Mouse (Mus musculus) large intestine, adult 2 months (tissue): ENCODE data around the gene Rsf1. TPM values are rescaled to one million over a fixed set of nuclear protein-coding genes. Genes with fewer than 3 reads are reported as not detected.

Source experiments
- DNase-seq: peaks from one replicate; pipeline ENCODE4 v3.0.0-alpha.2; 2012; ENCODE audit warnings: low read depth, low spot score
- WGBS: fragments of 180-500 bp; shearing (Covaris S2); methylation state at CpG from one replicate; pipeline ENCODE4 v1.1.7; 2018; 5-methylcytosine and 5-hydroxymethylcytosine counted together
- polyA plus RNA-seq: library from polyadenylated mRNA; depleted of rRNA; stranded (reverse); fragments of >200 nt; gene quantifications from 2 replicates; pipeline ENCODE4 v1.2.3, GENCODE M21; 2012

Rsf1 gene
- polyA plus RNA-seq, 1 experiment: 1.5 TPM

GRCm38 (mm10) chr7:97720109-97720508 lies 140.4 kb downstream of the Rsf1 start:
- no peak for DNase-seq
- 87% methylated on average over 5 of the region's 5 CpGs for WGBS

DNA sequence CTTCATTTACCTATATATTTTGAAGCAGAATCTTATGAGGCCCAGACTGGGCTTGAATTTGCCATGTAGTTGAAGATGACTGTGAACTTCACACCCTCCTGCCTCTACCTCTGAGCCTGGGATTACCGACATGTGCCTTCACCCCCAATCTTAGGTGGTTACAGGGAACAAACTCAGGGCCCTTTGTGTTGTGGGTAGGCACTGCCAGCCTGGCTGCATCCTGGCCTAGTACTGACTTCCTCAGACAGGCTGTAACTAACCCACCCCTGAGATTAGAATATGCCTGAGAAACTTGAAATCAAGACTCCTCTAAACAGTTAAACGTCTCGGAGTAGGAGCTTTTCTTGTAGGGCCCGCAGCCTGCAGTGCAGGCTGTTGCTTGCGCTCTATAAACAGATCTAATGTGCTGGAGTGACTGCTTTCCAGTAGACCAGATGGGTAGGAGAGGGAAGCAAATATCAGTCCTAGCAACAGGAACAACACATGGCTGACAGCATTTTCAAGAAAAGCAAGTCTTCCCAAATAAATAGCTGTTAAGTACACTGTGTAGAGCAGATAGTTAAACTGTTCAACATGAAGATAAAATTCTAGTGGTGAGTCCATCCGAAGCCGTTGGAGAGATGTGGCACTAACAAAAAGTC lies 142.7 kb downstream of the Rsf1 start:
- 73% methylated on average over 7 of the region's 7 CpGs for WGBS
- no peak for DNase-seq

DNA sequence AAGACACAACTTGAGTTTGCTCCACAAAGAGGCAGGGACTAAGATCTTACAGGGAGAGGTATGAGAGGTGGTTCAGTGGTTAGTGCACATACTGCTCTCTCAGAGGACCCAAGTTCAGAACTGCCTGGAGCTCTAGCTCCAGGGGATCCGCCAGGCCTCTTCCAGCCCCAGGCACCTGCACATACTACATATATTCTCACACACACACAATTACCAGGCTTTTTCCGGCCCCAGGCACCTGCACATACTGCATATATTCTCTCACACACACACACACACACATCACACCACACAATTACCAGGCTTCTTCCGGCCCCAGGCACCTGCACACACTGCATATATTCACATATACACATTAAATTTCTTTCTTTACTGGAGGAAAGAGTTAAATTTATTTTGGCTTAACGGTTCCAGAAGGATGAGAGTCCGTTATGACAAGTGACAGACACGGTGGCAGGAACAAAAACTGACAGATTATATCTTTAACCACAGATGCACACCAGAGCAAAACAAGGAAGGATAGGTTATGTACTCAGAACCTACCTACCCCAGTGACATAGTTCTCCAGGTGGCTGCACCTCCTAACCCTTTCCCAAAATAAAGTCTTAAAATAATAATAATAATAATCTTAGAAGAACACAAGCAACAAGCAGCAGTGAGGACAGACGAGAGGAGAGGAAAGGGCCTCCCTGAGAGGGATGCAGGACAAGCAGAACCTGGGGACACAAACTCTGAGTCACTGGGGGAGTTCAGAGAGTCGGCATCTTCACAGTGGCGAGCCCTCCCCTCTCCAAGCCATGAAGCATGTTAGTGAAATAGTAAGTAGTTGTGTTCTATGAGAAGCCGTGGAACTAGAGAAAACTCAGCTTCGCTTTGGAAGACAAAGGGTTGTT lies 144.2 kb downstream of the Rsf1 start:
- DNase-seq: no peak
- 85% methylated on average over 11 of the region's 11 CpGs for WGBS

GRCm38 (mm10) chr7:97725401-97725800 lies 145.7 kb downstream of the Rsf1 start:
- DNase-seq: no peak
- 96% methylated on average over 6 of the region's 6 CpGs for WGBS

- WGBS: 88% methylated on average over 7 of the region's 7 CpGs
- no peak for DNase-seq
Measured at GRCm38 (mm10) chr7:97726080-97726479, 146.4 kb downstream of the Rsf1 start.

DNA sequence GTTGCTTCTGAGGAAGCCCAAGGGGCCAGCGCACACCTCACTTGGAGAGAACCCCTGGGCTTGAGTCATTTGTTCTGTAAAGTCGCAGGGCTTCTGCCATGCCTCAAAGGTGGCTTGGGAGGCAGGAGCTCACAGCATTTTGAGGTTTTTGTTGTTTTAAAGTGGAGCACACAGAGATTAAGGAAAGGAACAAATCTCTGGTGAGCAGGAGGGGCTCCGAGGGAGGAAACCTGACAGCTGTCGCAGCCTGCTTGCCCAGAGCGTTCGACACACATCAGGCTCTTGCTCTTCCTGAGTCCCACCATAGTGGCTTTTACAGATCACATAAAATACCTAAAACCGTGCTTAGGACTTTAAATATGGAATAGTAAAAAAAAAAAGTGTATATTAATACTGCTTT lies 147.1 kb downstream of the Rsf1 start:
- DNase-seq: no peak
- 82% methylated on average over 7 of the region's 7 CpGs for WGBS

DNA sequence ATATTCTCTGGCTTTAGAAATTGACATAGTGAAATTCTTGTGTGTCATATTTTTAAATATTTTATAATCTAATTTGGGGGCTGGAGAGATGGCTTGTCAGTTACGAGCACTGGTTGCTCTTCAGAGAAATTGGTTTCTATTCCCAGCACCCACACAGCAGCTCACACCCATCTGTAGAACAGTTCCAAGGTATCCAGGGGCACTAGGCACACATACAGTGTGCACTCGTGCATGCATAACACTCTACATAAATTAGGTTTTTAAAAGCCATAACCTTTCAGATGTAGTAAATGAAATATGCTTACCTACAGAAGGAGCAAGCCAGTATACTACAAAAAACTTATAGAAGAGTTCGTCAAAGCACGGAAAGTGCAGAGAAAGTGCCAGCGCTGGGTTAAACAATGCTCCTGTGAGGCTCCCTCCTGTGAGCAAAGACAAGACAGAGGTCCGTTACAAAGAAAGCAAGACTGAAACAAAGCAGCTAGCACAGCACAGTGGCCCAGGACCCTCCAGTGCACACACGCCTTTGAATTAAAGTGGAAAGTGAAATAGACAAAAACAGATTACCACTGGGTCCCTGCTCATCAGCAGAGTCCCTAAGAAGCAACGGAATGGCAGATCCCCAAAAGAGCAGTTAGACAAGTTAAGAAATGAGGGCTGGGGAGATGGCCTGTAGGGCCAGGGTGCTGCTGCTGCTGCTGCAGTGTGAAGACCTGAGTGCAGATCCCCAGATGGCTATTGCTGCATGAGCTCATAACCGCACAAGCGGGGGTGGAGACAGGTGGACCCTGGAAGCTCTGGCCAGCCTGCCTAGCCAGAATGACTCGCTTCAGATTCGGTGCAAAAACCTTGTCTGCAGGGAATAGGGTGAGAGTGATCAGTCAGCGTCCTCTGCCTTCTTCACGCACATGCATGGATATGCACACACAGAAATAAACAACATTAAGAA lies 149.3 kb downstream of the Rsf1 start:
- DNase-seq: no peak
- WGBS: 86% methylated on average over 14 of the region's 14 CpGs

GRCm38 (mm10) chr7:97730427-97730826 lies 150.7 kb downstream of the Rsf1 start:
- DNase-seq: no peak
- WGBS: 78% methylated on average over 3 of the region's 3 CpGs

DNA sequence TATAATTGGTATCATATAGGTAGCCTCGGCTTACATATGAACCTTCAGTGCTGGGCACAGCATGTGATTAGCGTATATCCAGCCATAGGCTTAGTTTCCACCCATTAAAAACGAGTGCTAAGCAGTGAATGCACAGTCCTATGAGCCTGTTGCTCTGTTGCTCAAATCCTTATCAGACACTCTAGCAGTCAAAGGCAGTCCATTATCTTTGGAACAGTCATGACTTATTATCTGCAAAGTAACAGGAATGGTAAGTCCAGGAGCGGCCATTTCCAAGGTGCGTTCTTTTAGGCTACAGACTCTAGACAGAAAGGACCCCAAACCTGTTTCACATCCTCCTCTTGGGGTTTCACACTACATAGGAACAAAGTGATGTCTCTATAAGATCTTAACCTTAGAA lies 153.9 kb downstream of the Rsf1 start:
- 88% methylated on average over 5 of the region's 5 CpGs for WGBS
- DNase-seq: no peak

DNA sequence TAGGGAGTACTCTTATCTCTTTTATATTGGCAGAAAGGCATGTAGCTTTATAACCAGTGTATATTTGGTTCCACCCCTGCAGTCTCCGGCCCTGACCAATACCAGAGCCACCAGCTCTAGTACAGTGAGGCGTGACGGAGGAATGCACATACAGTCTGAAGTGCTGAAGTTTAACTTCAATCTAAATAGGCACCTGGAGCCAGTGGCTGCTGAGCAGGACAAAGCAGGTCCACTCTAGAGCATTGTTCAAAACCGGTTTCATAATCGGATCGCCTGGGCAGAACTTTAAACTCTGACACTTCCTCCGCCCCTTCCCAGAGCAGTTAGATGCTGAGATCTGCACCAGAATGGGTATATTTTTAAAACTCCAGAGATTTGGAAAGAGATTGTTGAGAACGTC lies 155.3 kb downstream of the Rsf1 start:
- DNase-seq: peak; percentile 72
- 29% methylated on average over 8 of the region's 8 CpGs for WGBS

GRCm38 (mm10) chr7:97735886-97736420 lies 156.3 kb downstream of the Rsf1 start:
- DNase-seq: peak; percentile 27
- WGBS: 37% methylated on average over 4 of the region's 4 CpGs

DNA sequence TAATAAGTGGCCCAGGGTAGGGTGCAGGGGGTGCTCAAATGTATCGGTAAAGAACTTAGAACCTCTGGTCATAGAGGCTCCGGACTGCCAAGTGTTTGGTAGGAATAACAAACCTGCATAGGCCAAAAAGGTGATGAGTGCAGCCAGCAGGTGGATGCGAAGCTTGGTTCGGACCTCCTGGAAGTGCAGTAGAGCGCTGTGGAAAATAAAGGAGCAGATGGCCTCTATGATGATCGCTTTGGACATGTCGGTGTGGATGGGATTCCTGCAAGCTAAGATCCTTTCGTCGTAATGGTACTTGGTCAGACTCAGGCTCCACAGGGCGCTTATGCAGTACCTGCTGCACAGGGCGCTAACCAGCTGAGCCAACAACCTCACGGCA lies 157.6 kb downstream of the Rsf1 start:
- no peak for DNase-seq
- 4% methylated on average over 12 of the region's 12 CpGs for WGBS

GRCm38 (mm10) chr7:97737638-97738456 lies 158.2 kb downstream of the Rsf1 start, which contains the start of gene Aqp11:
Gene Aqp11 (minus strand): TSS chr7:97738289.
- peak; percentile 76 for DNase-seq
- WGBS: under 1% methylated on average over 58 of the region's 64 CpGs

GRCm38 (mm10) chr7:97740948-97741347 lies 161.3 kb downstream of the Rsf1 start:
- 46% methylated on average over 10 of the region's 10 CpGs for WGBS
- no peak for DNase-seq

DNA sequence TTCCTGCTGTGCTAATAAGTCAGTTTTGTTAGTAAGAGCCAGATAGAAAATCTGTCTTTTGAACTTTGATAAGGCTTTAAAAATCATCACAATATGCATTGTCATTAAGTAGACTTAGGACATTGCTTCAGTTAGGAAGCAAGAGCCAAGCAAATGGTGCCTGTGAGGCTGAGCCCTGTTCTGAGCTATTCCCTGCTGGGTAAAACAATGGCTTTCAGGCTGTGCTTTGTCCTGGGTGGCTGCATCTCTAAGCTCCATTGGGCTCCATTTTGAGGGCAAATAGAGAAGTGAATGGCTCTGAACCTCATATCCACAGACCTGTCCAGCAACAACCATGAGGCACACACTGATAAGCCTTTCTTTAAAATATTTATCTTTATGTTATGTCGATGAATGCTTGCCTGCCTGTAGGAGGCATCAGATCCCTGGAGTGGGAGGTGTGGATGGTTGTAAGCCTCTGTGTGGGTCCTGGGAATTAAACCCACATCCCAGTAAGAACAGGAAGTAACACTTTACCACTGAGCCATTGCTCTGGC lies 162.1 kb downstream of the Rsf1 start:
- DNase-seq: no peak
- 36% methylated on average over 1 of the region's 1 CpGs for WGBS
